In the genomic region with DNA sequence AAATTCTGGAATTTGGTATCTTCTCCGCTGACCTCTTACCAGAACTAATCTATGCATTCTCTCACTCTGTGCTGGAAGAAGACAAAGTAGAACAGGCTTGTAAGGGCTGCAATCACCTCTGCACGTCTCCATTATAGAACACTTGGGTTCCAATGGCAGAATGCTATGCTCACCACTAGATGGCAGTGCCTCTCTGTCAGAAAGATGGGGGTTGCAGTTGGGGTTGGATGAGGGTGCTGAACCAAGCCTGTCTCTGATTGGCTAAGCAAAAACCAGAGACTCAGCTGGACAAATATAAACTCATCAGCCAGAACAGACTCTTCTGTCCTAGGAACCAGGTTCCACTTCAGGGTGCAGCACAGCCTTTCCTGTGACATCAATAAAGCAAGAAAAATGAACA, we compare ENCODE assay signal across 8 mouse cellular contexts.
DNase-seq lines count a peak whose midpoint lies in the region; ATAC-seq and TF ChIP-seq lines count a peak whose summit lies in the region.
"Not testable (repeated sequence)": the region's sequence is repeated elsewhere in the genome, so short reads cannot be mapped to it uniquely, and the experiment has no call there.

No protein-coding gene starts in this region.

- H3K4me3 ChIP-seq in CH12.LX (replicated peaks in 1 of 3; ENCODE audit: low read depth in 2 of 3, low read length in 2 of 3, poor library complexity in 1 of 3); lung, postnatal 0 days (ENCODE audit: low read depth, low read length); neural tube, embryonic 11.5 days (ENCODE audit: low read depth, low read length): not testable (repeated sequence)

- not testable (repeated sequence) for H3K27ac ChIP-seq in CH12.LX (ENCODE audit: insufficient read depth, low read depth); lung, postnatal 0 days (ENCODE audit: low read length); neural tube, embryonic 11.5 days (ENCODE audit: low read depth, low read length)

- DNase-seq in CH12.LX (ENCODE audit: extremely low read depth): peak; percentile 38
- DNase-seq in adrenal gland, postnatal 10 days: peak; percentile 9
- DNase-seq in embryo, embryonic 10.5 days (ENCODE audit: low spot score): peak; percentile 1
- DNase-seq in heart, postnatal 4 days: peak; percentile 14
- DNase-seq in kidney, postnatal 10 days: peak; percentile 5
- not testable (repeated sequence) for DNase-seq in lung, postnatal 0 days (ENCODE audit: low spot score); neural tube, embryonic 11.5 days (ENCODE audit: low spot score)
- DNase-seq in thymus, postnatal 4 days: peak; percentile 51

- not testable (repeated sequence) for H3K27me3 ChIP-seq in CH12.LX (replicated peaks); lung, postnatal 0 days (replicated peaks; ENCODE audit: insufficient read depth, low read length); neural tube, embryonic 11.5 days (ENCODE audit: control insufficient read depth, insufficient read depth, low read length)

- peak; percentile 33 to 52; a peak in 3 of 4 replicates for TF ChIP-seq CTCF in CH12.LX (conservative IDR thresholded peaks at IDR 0.05 in 1 of 2, IDR thresholded peaks at IDR 0.05 in 1 of 2; ENCODE audit: low read depth in 2 of 2, low read length in 2 of 2)
- peak; percentile 31; the same call in 1 of the 2 replicates for TF ChIP-seq CTCF in lung, postnatal 0 days (IDR thresholded peaks at IDR 0.05)

- not testable (repeated sequence) for H3K36me3 ChIP-seq in CH12.LX (replicated peaks in 1 of 2; ENCODE audit: control insufficient read depth in 1 of 2, insufficient read depth in 1 of 2, low read length in 1 of 2); lung, postnatal 0 days (ENCODE audit: insufficient read depth, low read length); neural tube, embryonic 11.5 days (ENCODE audit: control insufficient read depth, insufficient read depth, low read length)

- H3K9ac ChIP-seq in CH12.LX (ENCODE audit: insufficient read depth, low read depth); lung, postnatal 0 days (replicated peaks; ENCODE audit: low read depth); neural tube, embryonic 11.5 days (ENCODE audit: low read length): not testable (repeated sequence)

- H3K4me2 ChIP-seq in CH12.LX (ENCODE audit: insufficient read depth, low read depth, poor library complexity, severe bottlenecking); lung, postnatal 0 days (replicated peaks; ENCODE audit: low read depth, low read length); neural tube, embryonic 11.5 days (ENCODE audit: low read depth): not testable (repeated sequence)

- not testable (repeated sequence) for ATAC-seq in lung, postnatal 0 days
- ATAC-seq in neural tube, embryonic 11.5 days (ENCODE audit: insufficient read depth, low FRiP score, low TSS enrichment): peak; percentile 45; the same call in 1 of the 2 replicates

- TF ChIP-seq EP300 in CH12.LX (IDR thresholded peaks at IDR 0.05; ENCODE audit: low read length); lung, postnatal 0 days (IDR thresholded peaks at IDR 0.05): not testable (repeated sequence)

- in situ Hi-C loops in CH12.LX (cut with MboI; ENCODE audit: low pct_ligation_motif_present, low pct_unique_long_range_greater_than_20kb, low sequenced_read_pairs): not testable (repeated sequence)

- dilution Hi-C loops in CH12.LX (cut with MboI; ENCODE audit: extremely low pct_ligation_motif_present, extremely low pct_unique_long_range_greater_than_20kb, low sequenced_read_pairs): not testable (repeated sequence)

- TF ChIP-seq RAD21 in CH12.LX (IDR thresholded peaks at IDR 0.05; ENCODE audit: low read depth, low read length): peak; percentile 29

- not testable (repeated sequence) for H3K4me1 ChIP-seq in CH12.LX (ENCODE audit: control insufficient read depth in 1 of 2, insufficient read depth in 2 of 2); lung, postnatal 0 days (ENCODE audit: insufficient read depth, low read depth, low read length); neural tube, embryonic 11.5 days (ENCODE audit: control insufficient read depth, insufficient read depth, low read length)

- not testable (repeated sequence) for H3K79me2 ChIP-seq in CH12.LX (replicated peaks; ENCODE audit: control insufficient read depth, extremely low read depth, insufficient read depth, poor library complexity, severe bottlenecking)

- TF ChIP-seq POLR2A in CH12.LX (IDR thresholded peaks at IDR 0.05; ENCODE audit: low read depth, low read length): not testable (repeated sequence)

- WGBS in lung, postnatal 0 days: 44% methylated on average over 2 of the region's 2 CpGs
- WGBS in neural tube, embryonic 11.5 days: 53% methylated on average over 2 of the region's 2 CpGs

- H3K9me3 ChIP-seq in CH12.LX (replicated peaks; ENCODE audit: low read length); lung, postnatal 0 days (ENCODE audit: low read length); neural tube, embryonic 11.5 days (ENCODE audit: control insufficient read depth, low read length): not testable (repeated sequence)
